Mouse (Mus musculus): ENCODE results near the gene Plscr2. TPM values are rescaled to one million over a fixed set of nuclear protein-coding genes. Genes with fewer than 3 reads are reported as not detected.
A peak's percentile ranks its signal among the peaks of the same experiment; 100 is the strongest.

Gene Plscr2
- 0.71 and 1.2 TPM in 2 replicates for polyA plus RNA-seq (2016; fragmentation: Nextera tagmentation; extraction: Ambion mirVana)

DNA sequence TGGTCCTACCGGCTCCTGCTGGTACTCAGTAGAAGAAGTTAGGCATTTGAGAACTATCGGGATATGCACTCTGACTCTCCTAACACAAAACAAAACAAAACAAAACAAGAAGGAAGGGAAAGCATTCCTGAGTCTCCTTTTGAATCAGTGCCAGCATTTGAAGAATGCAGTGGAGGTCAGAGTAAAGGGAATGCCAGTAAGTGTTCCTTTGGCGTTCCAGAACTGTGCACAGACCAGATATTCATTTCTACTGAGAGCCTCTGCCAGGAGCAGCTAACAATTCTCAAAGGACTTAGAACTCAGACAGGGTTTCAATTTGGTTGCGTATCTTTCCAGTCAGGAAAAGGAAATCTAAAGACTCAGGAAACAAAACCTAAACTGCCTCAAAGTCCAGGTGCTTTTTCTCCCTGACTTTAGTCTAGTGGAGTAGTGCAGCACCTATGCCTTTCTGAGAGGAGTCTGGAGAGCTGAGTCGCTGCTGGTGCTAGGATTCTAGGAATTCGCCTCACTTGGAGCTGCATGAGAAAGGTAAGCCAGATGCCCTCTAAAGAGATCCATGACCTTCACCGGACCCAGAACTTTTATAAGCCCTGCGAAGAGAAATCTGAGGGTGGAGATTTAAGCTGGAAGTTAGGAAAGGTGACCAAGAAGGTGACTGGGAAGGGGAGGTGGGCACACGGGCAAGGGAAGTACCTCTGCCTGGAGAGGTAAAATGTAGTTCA is at the start of gene Plscr2:
Plscr2 (plus strand) TSS at position 117 of the 722 bp plus-strand sequence.
- H3K4me1 ChIP-seq = no peaks in the 10 kb centered on the region
- H3K27me3 ChIP-seq = no peaks in the 10 kb centered on the region
- no peak within 1 kb of the TSS for H3K4me2 ChIP-seq (replicated peaks)
- H3K9me3 ChIP-seq = no peaks in the 10 kb centered on the region
- H3K9ac ChIP-seq (replicated peaks) = no peak within 1 kb of the TSS
- no peak for ATAC-seq (ENCODE audit: low FRiP score, low read depth)
- 80% methylated on average over 9 of the region's 9 CpGs for WGBS
- H3K27ac ChIP-seq (replicated peaks) = no peak within 1 kb of the TSS
- peaks cover 1% of the 10 kb centered on the region; the same call in 1 of the 2 replicates for H3K36me3 ChIP-seq
- H3K4me3 ChIP-seq = no peak within 1 kb of the TSS

DNA sequence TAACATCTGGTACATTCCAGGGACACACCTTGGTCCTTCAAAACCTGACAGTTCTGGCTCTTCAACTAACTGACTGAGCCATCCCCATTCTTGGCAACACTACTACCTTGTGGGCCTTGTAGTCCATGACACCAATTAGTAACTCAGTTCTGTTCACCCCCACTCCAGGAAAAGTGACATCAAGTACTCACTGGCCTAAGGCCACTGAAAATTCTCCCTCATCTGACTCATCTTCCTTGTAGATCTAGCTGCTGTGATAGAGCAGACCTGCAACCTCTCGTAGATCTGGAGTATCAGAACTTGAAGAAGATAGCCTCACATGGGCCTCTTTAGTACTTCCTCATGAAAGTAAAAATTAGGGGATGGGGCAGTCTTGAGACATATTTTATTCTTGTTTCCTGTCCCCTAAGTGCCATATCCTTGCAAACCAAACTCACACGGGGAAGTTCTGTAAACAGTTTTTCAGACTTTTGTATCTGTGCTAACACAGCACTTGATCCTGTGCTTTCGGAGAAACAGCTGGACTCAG is 49.2 kb upstream of the Plscr2 start:
- Histone ChIP-seq H3K9me3 (no peaks in the 10 kb centered on the region), H3K36me3 (no peaks in the 10 kb centered on the region), H3K9ac (replicated peaks) (no peak overlapping the region), H3K4me2 (replicated peaks) (no peak overlapping the region), H3K4me1 (no peaks in the 10 kb centered on the region), H3K27ac (replicated peaks) (no peak overlapping the region), H3K4me3 (no peak overlapping the region), H3K27me3 (no peaks in the 10 kb centered on the region)
- 90% methylated on average over 3 of the region's 3 CpGs for WGBS
- no peak for ATAC-seq (ENCODE audit: low FRiP score, low read depth)

DNA sequence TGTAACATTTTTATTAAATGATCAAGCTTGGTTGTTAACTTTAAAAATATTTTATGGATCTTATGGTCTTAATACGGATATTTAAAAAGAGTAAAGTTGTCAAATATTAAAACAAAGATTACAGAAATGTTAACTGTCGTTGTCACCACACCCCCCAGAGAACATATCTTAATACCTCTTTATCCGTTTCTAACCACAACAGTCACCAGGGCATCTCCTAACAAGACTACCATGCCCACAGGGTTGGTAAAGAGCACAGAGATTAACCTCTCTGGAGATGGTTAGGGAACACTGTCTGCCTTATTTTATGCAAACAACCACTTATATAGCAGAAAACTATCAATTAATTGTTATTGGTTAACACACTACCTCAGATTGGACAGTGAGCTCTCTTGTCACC is 48.6 kb upstream of the Plscr2 start:
- no peak overlapping the region for H3K27ac ChIP-seq (replicated peaks)
- H3K4me1 ChIP-seq = no peaks in the 10 kb centered on the region
- no peak for ATAC-seq (ENCODE audit: low FRiP score, low read depth)
- no peaks in the 10 kb centered on the region for H3K36me3 ChIP-seq
- H3K9me3 ChIP-seq = no peaks in the 10 kb centered on the region
- no peaks in the 10 kb centered on the region for H3K27me3 ChIP-seq
- H3K4me3 ChIP-seq = no peak overlapping the region
- no peak overlapping the region for H3K9ac ChIP-seq (replicated peaks)
- WGBS = 79% methylated on average over 3 of the region's 3 CpGs
- no peak overlapping the region for H3K4me2 ChIP-seq (replicated peaks)

DNA sequence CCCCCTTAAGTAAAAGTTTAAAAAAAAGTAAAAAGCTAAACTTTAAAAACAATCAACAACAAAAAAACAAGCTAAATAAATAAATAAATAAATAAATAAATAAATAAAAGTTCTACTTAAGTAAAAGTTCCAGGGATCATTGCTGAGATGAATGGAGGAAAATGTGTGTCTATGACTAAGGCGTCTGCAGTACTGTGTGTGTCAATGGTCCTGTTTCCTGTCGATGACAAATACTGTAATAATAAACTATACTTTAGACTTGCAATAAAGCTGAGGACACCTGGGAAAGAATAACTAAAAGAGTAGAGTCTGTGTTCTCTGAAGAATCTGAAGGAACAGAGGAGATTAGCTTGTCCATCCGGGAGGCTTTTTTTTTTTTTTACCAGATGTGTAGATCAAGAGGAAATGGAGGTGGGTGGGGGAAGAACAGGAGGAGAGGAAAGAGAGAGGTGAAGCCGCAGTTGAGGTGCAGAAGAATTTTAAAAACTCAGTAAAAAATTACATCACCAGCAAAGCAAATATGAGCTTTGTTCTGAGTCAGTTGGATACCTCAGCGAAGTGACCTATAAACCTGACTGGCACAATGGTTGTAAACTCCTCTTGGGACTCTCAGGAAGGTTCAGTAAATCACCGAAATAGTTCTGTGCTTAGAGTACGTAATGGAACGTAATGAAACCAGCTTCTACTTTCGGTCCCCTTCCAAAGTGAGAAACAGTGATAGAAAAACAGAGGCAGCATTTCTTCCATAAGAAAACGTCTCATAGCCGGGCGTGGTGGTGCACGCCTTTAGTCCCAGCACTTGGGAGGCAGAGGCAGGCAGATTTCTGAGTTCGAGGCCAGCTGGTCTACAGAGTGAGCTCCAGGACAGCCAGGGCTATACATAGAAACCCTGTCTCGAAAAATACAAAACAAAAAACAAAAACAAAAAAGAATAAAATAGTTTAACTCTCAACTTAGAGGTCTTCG is 46.3 kb upstream of the Plscr2 start:
- no peaks in the 10 kb centered on the region for H3K9me3 ChIP-seq
- no peak for ATAC-seq (ENCODE audit: low FRiP score, low read depth)
- WGBS = 87% methylated on average over 16 of the region's 16 CpGs
- no peak overlapping the region for H3K9ac ChIP-seq (replicated peaks)
- H3K4me2 ChIP-seq (replicated peaks) = no peak overlapping the region
- no peak overlapping the region for H3K27ac ChIP-seq (replicated peaks)
- no peaks in the 10 kb centered on the region for H3K36me3 ChIP-seq
- no peaks in the 10 kb centered on the region for H3K27me3 ChIP-seq
- no peak overlapping the region for H3K4me3 ChIP-seq
- no peaks in the 10 kb centered on the region for H3K4me1 ChIP-seq

DNA sequence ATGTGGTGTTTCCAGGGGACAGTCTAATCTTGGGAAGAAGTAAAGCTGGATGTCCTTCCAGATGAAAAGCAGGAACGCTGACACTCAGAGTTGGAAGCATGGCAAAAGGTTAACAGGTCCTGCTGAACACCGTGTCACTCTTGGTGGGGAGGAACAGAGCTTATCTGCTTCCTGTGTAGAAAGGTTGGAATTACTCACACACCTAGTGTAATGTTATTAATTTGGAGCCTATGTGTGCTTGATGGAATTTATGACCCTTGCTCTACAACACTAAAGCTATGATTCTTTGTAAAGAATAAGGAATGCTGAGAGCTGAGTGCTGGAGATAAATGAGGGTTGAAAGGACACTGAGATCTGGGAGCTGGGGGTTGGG is 45.6 kb upstream of the Plscr2 start:
- Histone ChIP-seq H3K4me1 (no peaks in the 10 kb centered on the region), H3K9ac (replicated peaks) (no peak overlapping the region), H3K4me2 (replicated peaks) (no peak overlapping the region), H3K4me3 (no peak overlapping the region), H3K27me3 (no peaks in the 10 kb centered on the region), H3K36me3 (no peaks in the 10 kb centered on the region), H3K9me3 (no peaks in the 10 kb centered on the region), H3K27ac (replicated peaks) (no peak overlapping the region)
- 79% methylated on average over 2 of the region's 2 CpGs for WGBS
- ATAC-seq (ENCODE audit: low FRiP score, low read depth) = no peak

DNA sequence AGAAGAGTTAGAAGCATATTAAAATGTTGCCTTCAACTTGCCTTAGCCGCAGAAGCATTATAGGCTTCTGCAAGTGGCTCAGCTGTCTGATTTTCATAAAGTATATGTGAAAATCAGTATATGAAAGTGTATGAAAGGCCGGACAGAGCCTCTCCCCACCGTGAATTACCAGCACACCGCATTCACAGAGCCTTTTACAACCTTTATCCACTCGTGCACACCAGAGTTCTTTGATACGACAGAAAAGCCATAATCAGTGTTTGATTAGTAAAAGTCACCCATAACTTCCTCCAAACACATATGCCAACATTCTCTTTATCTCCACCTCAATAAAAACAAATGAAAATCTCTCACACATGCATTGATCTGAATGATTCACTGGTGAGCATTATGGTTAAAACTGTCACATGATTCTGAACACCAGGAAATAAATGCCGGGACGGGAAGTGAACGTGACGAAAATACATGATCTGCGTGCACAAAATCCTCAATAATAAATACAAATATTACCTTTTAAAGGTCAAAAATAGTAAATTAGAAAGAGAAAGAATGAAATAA is 40.4 kb upstream of the Plscr2 start:
- H3K36me3 ChIP-seq = no peaks in the 10 kb centered on the region
- no peak for ATAC-seq (ENCODE audit: low FRiP score, low read depth)
- no peak overlapping the region for H3K9ac ChIP-seq (replicated peaks)
- WGBS = 93% methylated on average over 11 of the region's 11 CpGs
- no peak overlapping the region for H3K4me2 ChIP-seq (replicated peaks)
- no peak overlapping the region for H3K27ac ChIP-seq (replicated peaks)
- H3K27me3 ChIP-seq = no peaks in the 10 kb centered on the region
- no peaks in the 10 kb centered on the region for H3K4me1 ChIP-seq
- H3K4me3 ChIP-seq = no peak overlapping the region
- H3K9me3 ChIP-seq = no peaks in the 10 kb centered on the region

DNA sequence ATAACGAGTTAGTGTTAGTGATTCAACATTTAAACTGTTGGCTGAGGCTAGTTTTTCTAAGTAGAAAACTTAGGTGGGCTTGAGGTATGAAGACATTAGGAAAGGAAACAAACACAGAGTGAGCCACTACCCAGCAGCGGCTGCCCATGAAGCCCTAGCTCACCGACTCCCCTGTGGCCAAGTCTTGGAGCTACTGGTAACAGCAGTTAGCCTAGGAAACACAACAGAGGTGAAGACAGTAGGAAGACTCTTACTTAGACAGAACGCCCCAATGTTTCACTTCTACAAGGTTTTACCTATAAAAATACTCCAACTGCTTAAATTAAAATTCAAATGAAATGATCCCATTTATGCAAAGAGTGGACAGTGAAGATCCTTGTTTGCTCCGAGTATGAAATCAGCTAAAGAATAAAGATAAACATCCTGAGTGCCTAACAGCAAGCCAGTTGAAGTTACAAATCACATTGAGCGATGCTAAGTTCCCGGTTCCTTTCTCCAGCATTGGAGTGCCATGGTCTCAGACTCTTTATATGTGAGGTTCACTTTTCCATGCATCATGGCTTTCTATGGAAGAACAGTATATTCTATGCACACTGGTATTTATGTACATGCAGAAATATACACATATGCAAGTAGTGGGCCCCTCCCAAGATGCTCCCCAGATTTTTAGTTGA is 26.5 kb upstream of the Plscr2 start:
- peaks cover 18% of the 10 kb centered on the region for H3K4me1 ChIP-seq
- H3K4me3 ChIP-seq = no peak overlapping the region
- no peaks in the 10 kb centered on the region for H3K27me3 ChIP-seq
- 84% methylated on average over 7 of the region's 7 CpGs for WGBS
- no peak overlapping the region for H3K4me2 ChIP-seq (replicated peaks)
- no peak for ATAC-seq (ENCODE audit: low FRiP score, low read depth)
- no peaks in the 10 kb centered on the region for H3K36me3 ChIP-seq
- no peak overlapping the region for H3K9ac ChIP-seq (replicated peaks)
- H3K9me3 ChIP-seq = no peaks in the 10 kb centered on the region
- H3K27ac ChIP-seq (replicated peaks) = no peak overlapping the region

DNA sequence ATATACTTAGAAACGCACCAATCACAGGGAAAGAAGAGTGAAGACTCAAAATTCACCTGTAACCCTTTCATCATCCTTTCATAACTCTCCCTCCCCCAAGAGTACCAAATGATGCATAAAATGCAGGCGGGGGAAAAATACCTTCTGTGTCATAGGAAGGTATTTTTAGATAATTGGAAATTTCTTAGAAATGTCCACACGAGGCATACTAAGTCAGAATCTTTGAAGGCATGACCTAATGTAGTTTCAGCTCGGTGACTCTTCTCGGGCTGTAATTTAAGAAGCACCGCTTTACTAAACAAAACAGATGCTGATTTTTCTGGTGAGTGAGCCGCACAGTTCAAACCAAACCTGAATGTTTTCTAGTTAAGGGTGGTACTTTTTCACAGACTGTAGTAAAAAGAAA is 26.0 kb upstream of the Plscr2 start, which contains the start of gene Plscr1:
Plscr1 (plus strand) TSS at position 304 of the 406 bp plus-strand sequence.
- H3K4me2 ChIP-seq (replicated peaks) = peak within 1 kb of the TSS; percentile 77
- no peak for ATAC-seq (ENCODE audit: low FRiP score, low read depth)
- peak within 1 kb of the TSS; percentile 77 for H3K9ac ChIP-seq (replicated peaks)
- H3K4me3 ChIP-seq = peak within 1 kb of the TSS; percentile 65
- H3K27ac ChIP-seq (replicated peaks) = peak within 1 kb of the TSS; percentile 68
- H3K27me3 ChIP-seq = no peaks in the 10 kb centered on the region
- 46% methylated on average over 7 of the region's 7 CpGs for WGBS
- peaks cover 18% of the 10 kb centered on the region for H3K4me1 ChIP-seq
- H3K9me3 ChIP-seq = no peaks in the 10 kb centered on the region
- no peaks in the 10 kb centered on the region for H3K36me3 ChIP-seq

DNA sequence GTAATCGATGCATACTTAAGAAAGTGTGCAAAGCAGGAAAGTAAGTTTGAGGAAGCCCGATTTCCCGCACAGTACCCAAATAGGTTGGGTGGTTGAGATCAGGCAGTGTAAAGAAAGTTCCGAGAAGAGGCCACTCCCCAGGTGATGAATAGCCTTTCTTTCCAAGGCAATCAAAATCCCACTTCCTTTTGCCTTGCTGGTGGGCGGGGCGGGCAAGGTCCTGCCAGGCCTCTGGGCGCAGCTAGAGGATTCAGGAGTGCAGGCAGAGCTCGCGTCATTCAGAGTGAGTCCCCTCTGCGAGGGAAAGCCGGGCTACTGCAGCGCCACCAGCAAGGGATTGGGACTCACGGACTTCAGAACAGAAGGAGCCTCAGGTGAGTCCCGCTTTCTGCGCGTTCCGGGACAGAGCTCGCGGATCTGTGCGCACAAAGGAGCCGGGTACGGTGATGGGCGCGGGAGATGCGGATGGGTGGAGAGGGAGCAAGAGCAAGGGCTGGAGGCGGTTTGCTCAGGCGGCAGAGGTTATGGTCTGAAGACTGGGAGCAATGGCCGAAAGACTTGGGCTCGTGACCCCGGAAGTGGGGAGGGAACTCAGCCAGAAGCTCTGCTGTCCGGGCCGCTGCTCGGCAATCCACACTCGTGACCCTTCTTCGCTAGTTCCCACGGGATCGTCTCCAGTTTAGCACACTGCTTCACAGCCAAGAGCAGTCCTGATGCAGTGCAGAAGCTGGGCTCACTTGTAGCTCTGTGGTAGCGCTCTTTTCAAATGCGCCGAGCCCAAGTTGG is 25.2 kb upstream of the Plscr2 start:
- H3K4me1 ChIP-seq = peaks cover 18% of the 10 kb centered on the region
- H3K27ac ChIP-seq (replicated peaks) = peak overlapping the region; percentile 68

DNA sequence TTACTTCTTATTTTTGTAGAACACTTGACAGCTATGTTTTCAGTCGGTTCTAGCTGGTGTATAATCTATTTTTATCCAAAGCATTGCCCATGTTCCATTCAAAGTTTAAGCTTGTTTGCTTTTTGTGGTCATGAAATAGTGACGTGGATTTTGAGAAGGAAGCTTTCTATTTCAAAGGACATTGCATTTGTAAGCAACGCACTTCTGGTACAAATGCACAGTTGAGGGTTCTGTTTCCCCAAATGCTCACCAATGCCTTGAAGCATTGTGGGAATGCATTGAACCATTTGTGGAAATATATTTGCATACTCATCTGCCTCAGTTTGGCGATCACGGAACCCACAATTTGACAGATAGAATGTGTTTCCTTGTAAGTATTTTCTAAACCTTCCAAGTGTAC is 22.7 kb upstream of the Plscr2 start:
- H3K4me1 ChIP-seq = peaks cover 18% of the 10 kb centered on the region
- WGBS = 81% methylated on average over 5 of the region's 5 CpGs
- ATAC-seq (ENCODE audit: low FRiP score, low read depth) = no peak

More for the DNA sequence above, 25.2 kb upstream of the Plscr2 start:
- peak overlapping the region; percentile 65 for H3K4me3 ChIP-seq
- peak overlapping the region; percentile 77 for H3K4me2 ChIP-seq (replicated peaks)
- H3K9ac ChIP-seq (replicated peaks) = peak overlapping the region; percentile 77
- H3K36me3 ChIP-seq = no peaks in the 10 kb centered on the region
- H3K9me3 ChIP-seq = no peaks in the 10 kb centered on the region
- H3K27me3 ChIP-seq = no peaks in the 10 kb centered on the region
- ATAC-seq (ENCODE audit: low FRiP score, low read depth) = peak; percentile 93
- WGBS = under 1% methylated on average over 40 of the region's 40 CpGs

More for the DNA sequence above, 22.7 kb upstream of the Plscr2 start:
- Histone ChIP-seq H3K9ac (replicated peaks) (no peak overlapping the region), H3K27me3 (no peaks in the 10 kb centered on the region), H3K4me3 (no peak overlapping the region), H3K27ac (replicated peaks) (no peak overlapping the region), H3K36me3 (no peaks in the 10 kb centered on the region), H3K4me2 (replicated peaks) (no peak overlapping the region), H3K9me3 (no peaks in the 10 kb centered on the region)
